Mouse (Mus musculus) bone marrow, adult 2 months (tissue): ENCODE measurements around the gene Hist1h4b.

Experiments
- CTCF ChIP-seq: fragments of 200-500 bp; IDR thresholded peaks from 2 replicates; pipeline ENCODE4 v1.5.1; 2011; ENCODE audit warnings: low read length, control low read depth; ENCODE audit not compliant: control insufficient read depth, insufficient read depth
- POLR2A ChIP-seq: fragments of 200-500 bp; IDR thresholded peaks from 2 replicates; pipeline ENCODE4 v1.6.1; 2011; ENCODE audit warnings: low read depth, mild to moderate bottlenecking, control low read depth, low read length, borderline replicate concordance; ENCODE audit not compliant: control insufficient read depth

- no peak for TF ChIP-seq CTCF
- TF ChIP-seq POLR2A = no peak
Observed at GRCm38 (mm10) chr13:23747892-23748288, 8.9 kb upstream of the Hist1h4b start.
